Mouse (Mus musculus): ENCODE results near the gene Scn10a. TPM values are rescaled to one million over a fixed set of nuclear protein-coding genes. Genes with fewer than 3 reads are reported as not detected.

Scn10a gene
- not detected for total RNA-seq (2021)

DNA sequence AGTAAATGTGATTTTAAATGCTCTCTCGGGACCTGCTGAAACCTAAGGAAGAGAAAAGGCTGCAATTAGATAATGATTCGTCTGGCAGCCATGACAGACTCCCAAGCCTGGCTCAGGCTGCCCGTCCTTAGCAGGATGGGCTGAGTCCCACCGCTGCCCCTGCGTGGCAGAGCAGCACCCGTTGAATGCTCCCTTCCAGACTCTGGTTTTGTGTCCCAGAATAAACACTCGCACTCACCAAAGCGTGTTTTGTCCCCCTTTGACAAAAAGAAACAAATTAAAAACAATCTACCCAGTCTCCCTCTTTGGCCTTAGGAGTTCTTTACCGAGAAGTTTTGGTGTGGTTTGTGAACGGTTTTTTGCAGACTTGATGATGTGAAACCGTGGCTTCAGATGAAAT is at the start of gene Scn10a:
Gene Scn10a (minus strand): TSS at position 101 of the 400 bp plus-strand sequence.
- DNase-seq (ENCODE audit: extremely low spot score in 1 of 2, low spot score in 1 of 2), result no peak

- peak in 1 of 2 experiments; percentile 21 for DNase-seq (ENCODE audit: extremely low spot score in 1 of 2, low spot score in 1 of 2)
Observed at GRCm38 (mm10) chr9:119768585-119768984, 49.5 kb upstream of the Scn10a start.

GRCm38 (mm10) chr9:119760226-119760625 is 41.1 kb upstream of the Scn10a start:
- no peak for DNase-seq (ENCODE audit: extremely low spot score in 1 of 2, low spot score in 1 of 2)

- DNase-seq (ENCODE audit: extremely low spot score in 1 of 2, low spot score in 1 of 2), result no peak
Observed at GRCm38 (mm10) chr9:119759457-119759856, 40.3 kb upstream of the Scn10a start.

- DNase-seq (ENCODE audit: extremely low spot score in 1 of 2, low spot score in 1 of 2), result peak in 1 of 2 experiments; percentile 14
Observed at GRCm38 (mm10) chr9:119751507-119751906, 32.4 kb upstream of the Scn10a start.

GRCm38 (mm10) chr9:119749112-119749511 is 30.0 kb upstream of the Scn10a start:
- DNase-seq (ENCODE audit: extremely low spot score in 1 of 2, low spot score in 1 of 2), result no peak

- no peak for DNase-seq (ENCODE audit: extremely low spot score in 1 of 2, low spot score in 1 of 2)
Observed at GRCm38 (mm10) chr9:119743900-119744299, 24.8 kb upstream of the Scn10a start.

GRCm38 (mm10) chr9:119743312-119743711 is 24.2 kb upstream of the Scn10a start:
- DNase-seq (ENCODE audit: extremely low spot score in 1 of 2, low spot score in 1 of 2), result no peak

GRCm38 (mm10) chr9:119741101-119741786 is 22.1 kb upstream of the Scn10a start:
- no peak for DNase-seq (ENCODE audit: extremely low spot score in 1 of 2, low spot score in 1 of 2)

DNA sequence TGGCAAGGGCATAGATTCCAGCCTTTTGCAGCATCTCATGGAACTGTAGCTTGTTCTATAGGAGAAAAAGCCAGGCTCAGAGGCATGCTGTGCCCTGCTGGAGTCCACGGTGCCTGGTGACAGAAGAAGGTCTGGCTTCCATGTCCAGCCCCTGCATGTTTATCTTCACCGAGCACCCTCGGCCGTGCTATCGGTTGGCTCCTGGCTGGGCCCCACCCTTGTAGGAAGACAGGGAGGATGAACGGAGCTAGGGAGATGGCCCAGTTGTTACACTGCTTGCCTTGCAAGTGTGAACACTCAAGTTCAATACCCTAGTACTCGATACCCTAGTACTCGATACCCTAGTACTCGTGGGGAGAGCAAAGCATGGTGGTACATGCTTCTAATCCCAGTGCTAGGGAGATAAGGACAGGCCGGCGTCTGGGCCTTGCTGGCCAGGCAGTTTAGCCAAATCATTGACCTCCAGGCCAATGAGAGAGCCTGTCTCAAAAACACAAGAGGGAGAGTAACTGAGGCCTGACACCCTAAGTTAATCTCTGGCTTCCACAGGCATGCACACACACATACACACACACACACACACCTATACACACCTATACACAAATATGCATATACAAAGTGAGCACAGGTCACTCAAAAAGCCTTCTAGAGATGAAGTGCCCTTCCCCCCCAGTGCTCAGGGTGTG is 9.4 kb upstream of the Scn10a start:
- no peak for DNase-seq (ENCODE audit: extremely low spot score in 1 of 2, low spot score in 1 of 2)

DNA sequence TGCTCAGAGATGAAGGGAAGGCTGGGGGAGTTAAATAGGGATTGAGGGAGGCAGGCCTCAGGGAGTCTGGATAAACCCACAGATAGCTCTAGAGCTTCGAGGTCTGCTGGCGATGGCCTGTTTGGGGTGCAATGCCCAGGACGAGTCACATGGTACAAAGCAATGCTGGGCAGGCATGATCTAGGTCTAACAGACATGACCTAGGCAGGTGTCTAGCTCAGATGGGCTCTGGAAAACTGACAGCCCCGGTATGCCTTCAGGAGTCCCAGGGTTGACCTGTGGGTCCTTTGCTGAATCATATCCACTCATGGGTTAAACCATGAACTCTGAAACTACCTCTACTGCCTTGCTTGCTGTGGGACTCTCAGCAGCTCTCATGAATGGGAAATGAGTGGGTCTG is 7.9 kb upstream of the Scn10a start:
- DNase-seq (ENCODE audit: extremely low spot score in 1 of 2, low spot score in 1 of 2), result no peak

- DNase-seq (ENCODE audit: extremely low spot score in 1 of 2, low spot score in 1 of 2), result no peak
Observed at GRCm38 (mm10) chr9:119725293-119725862, 6.3 kb upstream of the Scn10a start.

GRCm38 (mm10) chr9:119706700-119707099 is 12.4 kb downstream of the Scn10a start:
- peak in 1 of 2 experiments; percentile 50 for DNase-seq (ENCODE audit: extremely low spot score in 1 of 2, low spot score in 1 of 2)

- no peak for DNase-seq (ENCODE audit: extremely low spot score in 1 of 2, low spot score in 1 of 2)
Observed at GRCm38 (mm10) chr9:119691505-119691904, 27.6 kb downstream of the Scn10a start.

DNA sequence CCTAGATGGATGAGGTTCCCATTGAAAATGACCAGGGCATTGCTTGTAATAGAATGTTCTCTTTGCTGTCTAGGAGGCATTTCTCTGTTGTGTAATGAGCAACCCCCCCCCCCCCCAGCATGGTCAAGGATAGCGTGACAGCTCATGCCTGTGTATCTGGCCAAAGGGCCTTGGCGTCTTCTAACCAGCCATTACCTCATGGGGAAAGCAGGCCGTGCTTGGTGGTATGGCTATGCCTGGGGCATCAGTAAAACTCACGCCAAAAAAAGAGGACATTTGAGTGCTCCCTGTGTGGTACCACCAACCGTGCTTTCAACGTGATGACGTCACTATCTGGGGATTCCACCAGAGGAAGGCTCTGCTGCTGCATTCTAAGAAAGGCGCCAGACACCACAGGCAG is 28.1 kb downstream of the Scn10a start:
- no peak for DNase-seq (ENCODE audit: extremely low spot score in 1 of 2, low spot score in 1 of 2)

DNA sequence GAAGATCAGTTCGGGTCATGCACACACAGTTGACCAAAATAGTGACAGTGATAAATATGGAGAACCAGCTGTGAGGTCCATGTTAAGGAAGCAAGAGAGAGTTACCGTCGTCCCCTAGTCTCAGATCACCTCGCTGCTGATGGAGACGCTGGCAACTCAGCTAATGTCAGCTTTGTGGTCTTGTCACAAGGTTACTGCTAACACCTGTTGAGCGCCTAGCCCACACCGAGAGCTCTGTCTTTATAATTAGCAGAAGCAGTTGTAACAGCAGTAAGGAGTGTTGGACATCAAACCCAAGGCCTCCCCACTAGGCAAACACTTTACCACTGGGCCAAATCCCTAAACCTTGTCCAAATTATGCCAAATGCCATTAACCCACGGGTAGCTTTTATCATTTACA is 31.2 kb downstream of the Scn10a start:
- no peak for DNase-seq (ENCODE audit: extremely low spot score in 1 of 2, low spot score in 1 of 2)

DNA sequence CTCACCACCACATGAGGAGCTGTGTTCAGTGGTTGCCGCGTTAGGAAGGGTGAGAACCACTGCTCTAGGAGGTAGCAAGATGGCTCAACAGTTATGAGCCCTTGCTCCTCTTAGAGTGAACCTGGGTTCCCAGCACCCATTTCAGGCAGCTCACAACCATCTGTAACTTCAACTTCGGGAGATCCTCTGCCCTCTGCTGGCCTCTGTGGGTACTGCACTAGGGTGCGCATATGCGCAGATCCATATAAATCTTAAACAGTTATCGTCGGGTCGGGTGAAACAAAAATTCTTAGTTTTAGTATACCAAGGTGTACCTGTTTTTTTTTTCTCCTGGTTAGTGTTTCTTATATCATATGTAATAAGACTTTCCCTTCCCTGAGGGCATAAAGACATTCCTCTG is 32.9 kb downstream of the Scn10a start:
- no peak for DNase-seq (ENCODE audit: extremely low spot score in 1 of 2, low spot score in 1 of 2)

DNA sequence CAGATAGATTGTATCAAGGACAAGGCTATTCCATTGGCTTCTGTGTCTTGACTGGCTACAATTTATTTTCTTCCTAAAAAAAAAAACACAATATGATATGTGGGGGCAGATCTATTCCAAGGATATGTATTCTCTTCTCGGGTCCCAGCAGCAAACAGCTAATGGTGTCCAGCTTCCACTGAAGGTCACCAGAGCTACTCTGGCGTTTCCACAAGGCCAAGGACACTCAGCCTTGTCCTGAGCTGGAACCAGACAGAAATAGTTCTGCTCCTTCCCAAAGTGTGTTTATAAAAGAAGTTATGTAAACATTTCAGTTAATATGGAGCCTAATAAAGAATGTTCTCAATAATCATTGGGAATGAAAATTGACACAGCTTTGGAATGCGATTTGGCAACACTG is 38.2 kb downstream of the Scn10a start:
- no peak for DNase-seq (ENCODE audit: extremely low spot score in 1 of 2, low spot score in 1 of 2)

DNA sequence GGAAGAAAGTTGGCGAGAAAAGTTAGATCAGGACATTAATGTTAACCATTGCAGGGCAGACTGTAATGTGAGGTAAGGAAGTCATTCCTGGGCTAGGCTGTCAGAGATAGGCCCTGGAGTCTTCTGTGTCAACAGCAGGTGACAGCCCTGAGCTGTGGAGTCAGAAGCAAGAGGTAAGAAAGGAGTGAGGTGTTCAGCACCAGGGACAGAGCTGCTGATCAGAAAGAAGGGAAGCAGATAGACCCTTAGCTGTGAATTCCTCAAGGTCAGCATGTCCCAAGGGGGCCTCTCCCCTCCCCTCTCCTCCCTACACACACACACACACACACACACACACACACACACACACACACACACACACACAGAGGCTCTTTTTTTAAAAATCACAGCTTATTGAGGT is 55.0 kb downstream of the Scn10a start:
- DNase-seq (ENCODE audit: extremely low spot score in 1 of 2, low spot score in 1 of 2), result no peak

- DNase-seq (ENCODE audit: extremely low spot score in 1 of 2, low spot score in 1 of 2), result no peak
Observed at GRCm38 (mm10) chr9:119656111-119656510, 63.0 kb downstream of the Scn10a start.

DNA sequence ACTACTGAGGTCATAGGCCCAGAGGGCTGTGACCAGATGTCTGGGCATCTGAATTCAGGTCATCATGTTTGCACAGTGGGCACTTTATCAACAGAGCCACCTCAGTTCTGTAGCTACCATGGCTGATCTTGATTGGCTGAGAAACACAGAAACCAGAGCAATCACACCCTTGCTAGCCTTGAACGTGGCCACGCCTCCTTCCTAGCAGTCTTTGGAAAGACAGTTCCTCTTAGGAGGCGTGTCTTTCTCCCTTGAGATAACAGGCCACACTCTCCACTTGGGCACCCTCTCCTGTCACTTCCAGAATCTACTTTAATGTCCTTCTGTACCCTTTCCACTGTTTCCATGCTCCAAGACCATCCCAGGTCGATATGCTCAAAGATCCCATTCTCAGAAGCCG is 65.4 kb downstream of the Scn10a start:
- DNase-seq (ENCODE audit: extremely low spot score in 1 of 2, low spot score in 1 of 2), result no peak
